Mouse (Mus musculus): ENCODE data around the gene Cyyr1. TPM values are rescaled to one million over a fixed set of nuclear protein-coding genes. Genes with fewer than 3 reads are reported as not detected.

The Cyyr1 gene
- 4.5 TPM for polyA plus RNA-seq (2015; fragmentation: Illumina TruSeq; extraction: RNeasy Lipid Tissue Mini Kit (QIAGEN cat#74804); ENCODE audit: low read depth, low replicate concordance)

GRCm38 (mm10) chr16:85553297-85553696 is at the start of gene Cyyr1:
Cyyr1 (minus strand) TSS chr16:85553397.

Other genes with a start within 250 kb of the Cyyr1 start
- 5.9 TPM for gene Adamts1, start 249.7 kb upstream of the Cyyr1 start, polyA plus RNA-seq (2015; fragmentation: Illumina TruSeq; extraction: RNeasy Lipid Tissue Mini Kit (QIAGEN cat#74804); ENCODE audit: low read depth, low replicate concordance)